Mouse (Mus musculus) embryonic fibroblast, embryonic 13.5 days (primary cell): ENCODE measurements at regions not wholly inside any gene's neighbourhood (a gene's known extent, or its start where the extent isn't known, plus 50 kb on each side); places are given as distances from the start of the nearest gene placed in this dataset.

Experiments
- CTCF ChIP-seq: IDR thresholded peaks from 2 replicates; pipeline ENCODE4 v1.5.1; 2011; ENCODE audit warnings: mild to moderate bottlenecking, control low read depth, low read length, moderate library complexity, borderline replicate concordance; ENCODE audit not compliant: insufficient read depth
- POLR2A ChIP-seq: IDR thresholded peaks from 2 replicates; pipeline ENCODE4 v1.6.1; 2011; ENCODE audit warnings: low read depth, mild to moderate bottlenecking, control low read depth, low read length, moderate library complexity

- TF ChIP-seq CTCF (no peak), POLR2A (no peak)
Observed at GRCm38 (mm10) chr9:31684812-31685188, 220.5 kb upstream of the Tmem45b start.
